Mouse (Mus musculus) retina, postnatal 1 day (tissue): ENCODE results near the gene N4bp3.

ENCODE experiments used
- DNase-seq: peaks from one replicate; pipeline ENCODE4 v3.0.0-alpha.2; 2012

The N4bp3 gene

DNA sequence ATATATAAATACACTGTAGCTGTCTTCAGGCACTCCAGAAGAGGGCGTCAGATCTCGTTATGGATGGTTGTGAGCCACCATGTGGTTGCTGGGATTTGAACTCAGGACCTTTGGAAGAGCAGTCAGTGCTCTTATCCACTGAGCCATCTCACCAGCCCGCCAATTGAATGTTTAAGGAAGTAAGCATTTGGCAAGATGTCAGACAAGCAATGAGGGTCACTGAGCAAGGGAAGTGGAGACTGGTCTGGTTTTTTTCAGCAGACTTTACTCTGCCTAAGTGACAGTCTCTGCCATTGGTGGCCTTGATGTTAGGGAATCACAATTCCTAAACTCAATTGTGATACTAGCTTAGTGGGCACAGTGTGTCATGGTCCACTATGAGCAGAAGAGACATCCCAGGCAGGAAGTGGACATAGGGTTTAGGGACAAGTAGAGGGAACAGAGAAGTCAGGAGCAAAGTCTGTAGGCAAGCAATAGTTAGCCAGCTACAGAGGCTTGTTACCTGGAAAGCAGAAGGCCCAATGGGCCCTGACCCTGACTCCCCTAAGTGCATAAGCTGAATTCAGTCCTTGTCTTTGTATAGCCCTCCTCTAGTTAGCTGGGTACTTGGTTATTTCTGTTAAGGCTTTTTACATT is 55.8 kb downstream of the N4bp3 start:
- DNase-seq = no peak

DNA sequence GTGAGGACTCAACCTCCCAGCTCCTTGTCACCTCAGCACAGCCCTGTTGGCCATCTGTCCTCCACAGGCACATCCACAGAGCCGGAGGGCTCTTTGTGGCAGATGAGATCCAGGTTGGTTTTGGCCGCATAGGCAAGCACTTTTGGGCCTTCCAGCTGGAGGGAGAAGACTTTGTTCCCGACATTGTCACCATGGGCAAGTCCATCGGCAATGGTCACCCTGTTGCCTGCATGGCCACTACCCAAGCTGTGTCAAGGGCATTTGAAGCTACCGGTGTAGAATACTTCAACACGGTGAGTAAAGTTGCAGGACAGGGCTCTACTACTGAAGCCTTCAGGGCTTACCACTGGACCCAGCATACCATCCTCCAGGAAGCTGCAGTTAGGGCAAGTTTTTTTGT is 56.8 kb downstream of the N4bp3 start:
- DNase-seq = no peak

GRCm38 (mm10) chr11:51593368-51593767 is 57.3 kb downstream of the N4bp3 start:
- no peak for DNase-seq
